In the genomic region with DNA sequence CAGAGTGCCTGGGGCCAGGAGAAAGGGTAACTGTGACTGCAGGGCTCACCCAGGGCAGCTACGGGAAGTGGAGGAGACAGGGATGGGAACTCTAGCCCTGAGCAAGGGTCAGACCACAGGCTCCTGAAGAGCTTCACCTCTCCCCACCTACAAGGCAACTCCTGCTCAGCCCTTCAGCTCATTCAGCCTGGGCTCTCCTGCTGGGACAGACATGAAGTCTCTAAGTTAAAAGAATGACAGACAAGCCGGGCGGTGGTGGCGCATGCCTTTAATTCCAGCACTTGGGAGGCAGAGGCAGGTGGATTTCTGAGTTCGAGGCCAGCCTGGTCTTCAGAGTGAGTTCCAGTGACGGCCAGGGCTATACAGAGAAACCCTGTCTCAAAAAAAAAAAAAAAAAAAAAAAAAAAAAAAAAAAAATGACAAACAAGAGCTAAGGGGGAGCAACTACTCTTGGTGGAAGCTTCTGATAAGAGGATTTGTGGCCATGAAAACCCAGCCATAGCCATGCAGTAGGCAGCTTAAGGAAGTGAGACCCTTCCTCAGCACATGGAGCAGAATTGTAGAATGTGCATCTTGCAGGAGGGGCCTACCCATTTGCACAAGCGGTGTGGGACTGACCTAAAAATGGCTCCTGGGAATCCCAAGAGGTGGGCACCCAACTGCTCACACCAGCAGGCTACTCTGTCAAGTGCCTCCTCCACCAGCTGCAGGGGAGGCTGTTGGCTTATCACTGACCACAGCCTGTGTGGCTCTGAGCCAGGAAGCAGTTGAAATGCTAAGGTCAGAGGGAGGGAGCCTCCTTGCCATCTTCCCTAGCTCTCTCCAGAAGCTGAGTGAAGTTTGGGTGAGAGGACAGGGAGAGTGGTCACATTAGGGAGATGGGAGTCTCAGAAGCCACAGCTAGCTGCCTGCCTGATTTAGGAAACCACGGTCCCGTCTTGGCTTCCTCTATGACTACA, we compare ENCODE assay signal across 8 mouse cellular contexts. TPM values are rescaled to one million over a fixed set of nuclear protein-coding genes. Genes with fewer than 3 reads are reported as not detected.
A peak's percentile ranks its signal among the peaks of the same experiment; 100 is the strongest.
DNase-seq lines count a peak whose midpoint lies in the region; ATAC-seq and TF ChIP-seq lines count a peak whose summit lies in the region.

No protein-coding gene starts in this region.

- H3K27ac ChIP-seq in heart, embryonic 10.5 days: 0 out of 2 replicates have a peak overlapping the region, but pooled peaks have one; percentile 39
- H3K27ac ChIP-seq in heart, adult 2 months: no peak overlapping the region
- H3K27ac ChIP-seq in hindbrain, embryonic 13.5 days: peak overlapping the region; percentile 99
- H3K27ac ChIP-seq in midbrain, embryonic 16.5 days (ENCODE audit: low read length): peak overlapping the region; percentile 99

- no peak for TF ChIP-seq EP300 in heart, adult 2 months (IDR thresholded peaks at IDR 0.05; ENCODE audit: insufficient read depth, low read depth, low read length)

- no peak for TF ChIP-seq POLR2A in heart, adult 2 months (IDR thresholded peaks at IDR 0.05; ENCODE audit: insufficient read depth, low read depth, low read length)

- no peaks in the 10 kb centered on the region for H3K9me3 ChIP-seq in heart, embryonic 10.5 days
- no peaks in the 10 kb centered on the region for H3K9me3 ChIP-seq in hindbrain, embryonic 13.5 days
- H3K9me3 ChIP-seq in midbrain, embryonic 16.5 days (replicated peaks; ENCODE audit: control insufficient read depth, low read length, poor library complexity, severe bottlenecking): no peaks in the 10 kb centered on the region

- peaks cover 65% of the 10 kb centered on the region for H3K4me1 ChIP-seq in heart, embryonic 10.5 days
- no peaks in the 10 kb centered on the region; the same call in 1 of the 2 replicates for H3K4me1 ChIP-seq in heart, adult 2 months (ENCODE audit: control insufficient read depth, insufficient read depth, low read length)
- H3K4me1 ChIP-seq in hindbrain, embryonic 13.5 days (replicated peaks): peaks cover 54% of the 10 kb centered on the region
- peaks cover 24% of the 10 kb centered on the region for H3K4me1 ChIP-seq in midbrain, embryonic 16.5 days (ENCODE audit: control insufficient read depth, insufficient read depth, low read length)

- DNase-seq in heart, embryonic 10.5 days (ENCODE audit: low spot score): peak; percentile 92
- no peak for DNase-seq in heart, adult 2 months
- peak; percentile 79 for DNase-seq in adrenal gland, adult 2 months
- no peak for DNase-seq in frontal cortex, postnatal 14 days (ENCODE audit: low spot score in 2 of 2)
- DNase-seq in frontal cortex, postnatal 36 days (ENCODE audit: low spot score in 2 of 2): no peak
- DNase-seq in left cerebral cortex, postnatal 14 days (ENCODE audit: low spot score in 2 of 2): no peak

- peak overlapping the region; percentile 28 for H3K4me3 ChIP-seq in heart, embryonic 10.5 days
- no peak overlapping the region for H3K4me3 ChIP-seq in heart, adult 2 months
- H3K4me3 ChIP-seq in hindbrain, embryonic 13.5 days: peak overlapping the region; percentile 88
- H3K4me3 ChIP-seq in midbrain, embryonic 16.5 days (ENCODE audit: low read depth, low read length): 0 out of 2 replicates have a peak overlapping the region, but pooled peaks have one; percentile 93

- 53% methylated on average over 9 of the region's 9 CpGs for WGBS in heart, embryonic 10.5 days
- WGBS in heart, adult 2 months: 56% methylated on average over 9 of the region's 9 CpGs
- WGBS in hindbrain, embryonic 13.5 days: 73% methylated on average over 9 of the region's 9 CpGs
- WGBS in midbrain, embryonic 16.5 days: 77% methylated on average over 9 of the region's 9 CpGs

- no peak for ATAC-seq in hindbrain, embryonic 13.5 days (ENCODE audit: low FRiP score)
- no peak for ATAC-seq in midbrain, embryonic 16.5 days

- H3K36me3 ChIP-seq in heart, embryonic 10.5 days: no peaks in the 10 kb centered on the region; the same call in 1 of the 2 replicates
- no peaks in the 10 kb centered on the region for H3K36me3 ChIP-seq in heart, adult 2 months (ENCODE audit: control insufficient read depth, insufficient read depth, low read length)
- H3K36me3 ChIP-seq in hindbrain, embryonic 13.5 days: peaks cover 6% of the 10 kb centered on the region
- no peaks in the 10 kb centered on the region for H3K36me3 ChIP-seq in midbrain, embryonic 16.5 days (ENCODE audit: control insufficient read depth, insufficient read depth, low read length)

- peaks cover 66% of the 10 kb centered on the region for H3K27me3 ChIP-seq in heart, embryonic 10.5 days (ENCODE audit: insufficient read depth, poor library complexity, severe bottlenecking)
- H3K27me3 ChIP-seq in heart, adult 2 months (ENCODE audit: control insufficient read depth, insufficient read depth, low read length): peaks cover 8% of the 10 kb centered on the region; the same call in 1 of the 2 replicates
- 0 out of 2 replicates have a peak, but pooled peaks cover 4% of the 10 kb centered on the region for H3K27me3 ChIP-seq in hindbrain, embryonic 13.5 days
- no peaks in the 10 kb centered on the region for H3K27me3 ChIP-seq in midbrain, embryonic 16.5 days (ENCODE audit: control insufficient read depth, insufficient read depth, low read depth, low read length)

- intact Hi-C loops in heart, adult 2 months (cut with DNase I): no loop called here
- intact Hi-C loops in left cerebral cortex, postnatal 14 days (cut with DNase I): no loop called here

- TF ChIP-seq CTCF in heart, adult 2 months (IDR thresholded peaks at IDR 0.05): no peak

- H3K79me2 ChIP-seq in heart, adult 2 months (replicated peaks; ENCODE audit: control insufficient read depth, insufficient read depth, low read length): no peaks in the 10 kb centered on the region

- H3K4me2 ChIP-seq in hindbrain, embryonic 13.5 days: peak overlapping the region; percentile 94
- peak overlapping the region; percentile 99 for H3K4me2 ChIP-seq in midbrain, embryonic 16.5 days (ENCODE audit: low read length)

- no peak overlapping the region for H3K9ac ChIP-seq in heart, adult 2 months (ENCODE audit: low read depth, low read length)
- H3K9ac ChIP-seq in hindbrain, embryonic 13.5 days: peak overlapping the region; percentile 100
- H3K9ac ChIP-seq in midbrain, embryonic 16.5 days (ENCODE audit: low read depth, low read length): peak overlapping the region; percentile 100; the same call in 1 of the 2 replicates

RNA-seq across cellular contexts. Expression of a gene that starts 2.0 kb away (rescaled TPM):
- polyA plus RNA-seq in heart, embryonic 10.5 days (2016; fragmentation: Nextera tagmentation; extraction: Ambion mirVana): not detected in 2 replicates
- not detected for total RNA-seq in heart, adult 2 months (2021)
- not detected in 2 replicates for polyA plus RNA-seq in heart, adult 2 months (2012; rRNA removed)
- total RNA-seq in adrenal gland, adult 2 months (2021): not detected
- polyA plus RNA-seq in adrenal gland, adult 2 months (2012; rRNA removed): not detected in 2 replicates
- 0.17 TPM in 2 replicates for polyA plus RNA-seq in hindbrain, embryonic 13.5 days (2015; fragmentation: Nextera tagmentation; extraction: Ambion mirVana)
- 0.08 and 0.11 TPM in 2 replicates for polyA plus RNA-seq in midbrain, embryonic 16.5 days (2015; fragmentation: Nextera tagmentation; extraction: Ambion mirVana)
- total RNA-seq in left cerebral cortex, postnatal 14 days (2021): under 1 TPM in 1 of 2 experiments, not detected in 1; 0.09 TPM

RNA-seq across cellular contexts. Expression of a gene that starts 2.4 kb away (rescaled TPM):
- 10.5 and 15.8 TPM in 2 replicates for polyA plus RNA-seq in heart, embryonic 10.5 days (2016; fragmentation: Nextera tagmentation; extraction: Ambion mirVana)
- under 1 TPM in 1 of 2 experiments, not detected in 1; 0.59 TPM for total RNA-seq in heart, adult 2 months (2021)
- 4.6 and 6.2 TPM in 2 replicates for polyA plus RNA-seq in heart, adult 2 months (2012; rRNA removed)
- total RNA-seq in adrenal gland, adult 2 months (2021): 1 to 10 TPM; 2.4 to 8.3 TPM
- polyA plus RNA-seq in adrenal gland, adult 2 months (2012; rRNA removed): 3.8 and 21.1 TPM in 2 replicates
- polyA plus RNA-seq in hindbrain, embryonic 13.5 days (2015; fragmentation: Nextera tagmentation; extraction: Ambion mirVana): 1,817 and 1,895 TPM in 2 replicates
- 2,090 and 2,148 TPM in 2 replicates for polyA plus RNA-seq in midbrain, embryonic 16.5 days (2015; fragmentation: Nextera tagmentation; extraction: Ambion mirVana)
- 100 to 1,000 TPM; 691 to 709 TPM for total RNA-seq in left cerebral cortex, postnatal 14 days (2021)

RNA-seq across cellular contexts. Expression of a gene that starts 14.5 kb away (rescaled TPM):
- polyA plus RNA-seq in heart, embryonic 10.5 days (2016; fragmentation: Nextera tagmentation; extraction: Ambion mirVana): 36.4 and 38.6 TPM in 2 replicates
- total RNA-seq in heart, adult 2 months (2021): 10 to 100 TPM; 56.4 to 63.4 TPM
- 48.1 and 54.7 TPM in 2 replicates for polyA plus RNA-seq in heart, adult 2 months (2012; rRNA removed)
- total RNA-seq in adrenal gland, adult 2 months (2021): 10 to 100 TPM; 26.0 to 31.7 TPM
- 24.0 and 24.6 TPM in 2 replicates for polyA plus RNA-seq in adrenal gland, adult 2 months (2012; rRNA removed)
- polyA plus RNA-seq in hindbrain, embryonic 13.5 days (2015; fragmentation: Nextera tagmentation; extraction: Ambion mirVana): 42.2 and 44.3 TPM in 2 replicates
- 45.4 and 49.5 TPM in 2 replicates for polyA plus RNA-seq in midbrain, embryonic 16.5 days (2015; fragmentation: Nextera tagmentation; extraction: Ambion mirVana)
- total RNA-seq in left cerebral cortex, postnatal 14 days (2021): 10 to 100 TPM; 76.1 to 76.7 TPM

RNA-seq across cellular contexts. Expression of a gene that starts 35.3 kb away (rescaled TPM):
- 153 and 172 TPM in 2 replicates for polyA plus RNA-seq in heart, embryonic 10.5 days (2016; fragmentation: Nextera tagmentation; extraction: Ambion mirVana)
- total RNA-seq in heart, adult 2 months (2021): 100 to 1,000 TPM; 125 to 134 TPM
- 137 and 147 TPM in 2 replicates for polyA plus RNA-seq in heart, adult 2 months (2012; rRNA removed)
- 100 to 1,000 TPM; 230 to 235 TPM for total RNA-seq in adrenal gland, adult 2 months (2021)
- polyA plus RNA-seq in adrenal gland, adult 2 months (2012; rRNA removed): 151 and 158 TPM in 2 replicates
- polyA plus RNA-seq in hindbrain, embryonic 13.5 days (2015; fragmentation: Nextera tagmentation; extraction: Ambion mirVana): 273 and 284 TPM in 2 replicates
- 338 and 394 TPM in 2 replicates for polyA plus RNA-seq in midbrain, embryonic 16.5 days (2015; fragmentation: Nextera tagmentation; extraction: Ambion mirVana)
- total RNA-seq in left cerebral cortex, postnatal 14 days (2021): 100 to 1,000 TPM; 541 to 593 TPM

Comparison
In these comparisons a context has a peak if more than half of its experiments do, and no peak if none do; other contexts are left out.
1. DNase-seq: peak in heart, embryonic 10.5 days (single experiment) and adrenal gland, adult 2 months (single experiment); none in heart, adult 2 months (0 of 2), frontal cortex, postnatal 14 days (0 of 2), frontal cortex, postnatal 36 days (0 of 2) and left cerebral cortex, postnatal 14 days (0 of 2).
2. RNA of a gene that starts 2.4 kb away (polyA plus RNA-seq): 2,090 to 2,148 TPM in midbrain, embryonic 16.5 days and 1,817 to 1,895 TPM in hindbrain, embryonic 13.5 days; 10.5 to 15.8 TPM in heart, embryonic 10.5 days, 4.6 to 6.2 TPM in heart, adult 2 months and 3.8 to 21.1 TPM in adrenal gland, adult 2 months; every median in the first group is over 10 times any median in the second.